Mouse (Mus musculus) ES-CJ7 (cell line): ENCODE data around the gene Olfr373.
A peak's percentile ranks its signal among the peaks of the same experiment; 100 is the strongest.

Experiments
- DNase-seq: peaks from one replicate; pipeline ENCODE4 v3.0.0; 2011; ENCODE audit warnings: low read depth, low spot score

The Olfr373 gene

DNA sequence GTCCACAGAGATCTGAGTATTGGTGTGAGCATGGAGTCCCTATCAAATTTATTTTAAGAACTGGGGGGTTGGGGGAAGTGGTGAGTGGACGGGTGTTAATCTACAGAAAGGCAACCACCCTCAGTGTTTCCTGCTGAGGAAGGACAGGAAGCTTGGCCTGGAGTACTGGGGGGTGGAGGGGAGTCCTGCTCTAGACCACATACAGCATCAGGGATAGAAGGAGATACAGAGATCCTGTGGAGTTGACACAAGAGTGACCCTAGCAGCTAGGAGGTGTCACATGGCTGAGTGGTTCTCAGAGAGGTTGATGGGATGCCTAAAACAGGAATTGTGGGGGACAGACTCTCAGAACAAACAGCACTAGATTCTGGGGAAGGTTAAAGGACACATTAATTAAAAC lies 50.5 kb downstream of the Olfr373 start:
- DNase-seq, result no peak

DNA sequence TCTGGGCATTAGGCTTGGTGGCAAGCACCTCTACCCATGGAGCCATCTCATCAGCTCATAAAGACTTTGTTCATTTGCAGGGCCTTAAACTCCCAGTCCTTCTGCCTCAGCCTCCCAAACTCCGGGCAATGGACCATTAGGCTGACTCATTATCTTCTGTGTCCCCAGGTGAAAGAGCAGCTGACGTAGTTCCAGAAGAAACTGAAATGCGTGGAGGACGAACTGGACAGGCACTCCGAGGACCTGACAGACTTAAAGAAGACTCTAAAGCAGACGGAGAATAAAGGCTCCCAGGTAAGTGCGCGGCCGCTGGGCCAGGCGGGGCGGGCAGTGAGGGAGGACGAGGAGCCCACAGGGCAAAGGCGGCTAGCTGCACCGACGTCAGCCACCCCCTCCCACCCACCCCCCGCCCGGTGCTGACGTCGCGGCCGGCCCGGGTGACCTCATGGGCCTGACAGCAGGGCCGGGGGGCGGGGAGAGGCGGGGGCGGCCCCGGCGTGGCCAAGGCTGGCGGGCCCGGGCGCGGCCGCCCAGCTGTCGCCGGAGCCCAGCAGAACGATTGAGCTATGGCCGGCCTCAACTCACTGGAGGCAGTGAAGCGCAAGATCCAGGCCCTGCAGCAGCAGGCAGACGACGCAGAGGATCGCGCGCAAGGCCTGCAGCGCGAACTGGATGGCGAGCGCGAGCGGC lies 51.9 kb downstream of the Olfr373 start, which contains the start of gene Tpm4:
Gene Tpm4 (plus strand): TSS at position 220 of the 690 bp plus-strand sequence.
- DNase-seq, result peak; percentile 44

DNA sequence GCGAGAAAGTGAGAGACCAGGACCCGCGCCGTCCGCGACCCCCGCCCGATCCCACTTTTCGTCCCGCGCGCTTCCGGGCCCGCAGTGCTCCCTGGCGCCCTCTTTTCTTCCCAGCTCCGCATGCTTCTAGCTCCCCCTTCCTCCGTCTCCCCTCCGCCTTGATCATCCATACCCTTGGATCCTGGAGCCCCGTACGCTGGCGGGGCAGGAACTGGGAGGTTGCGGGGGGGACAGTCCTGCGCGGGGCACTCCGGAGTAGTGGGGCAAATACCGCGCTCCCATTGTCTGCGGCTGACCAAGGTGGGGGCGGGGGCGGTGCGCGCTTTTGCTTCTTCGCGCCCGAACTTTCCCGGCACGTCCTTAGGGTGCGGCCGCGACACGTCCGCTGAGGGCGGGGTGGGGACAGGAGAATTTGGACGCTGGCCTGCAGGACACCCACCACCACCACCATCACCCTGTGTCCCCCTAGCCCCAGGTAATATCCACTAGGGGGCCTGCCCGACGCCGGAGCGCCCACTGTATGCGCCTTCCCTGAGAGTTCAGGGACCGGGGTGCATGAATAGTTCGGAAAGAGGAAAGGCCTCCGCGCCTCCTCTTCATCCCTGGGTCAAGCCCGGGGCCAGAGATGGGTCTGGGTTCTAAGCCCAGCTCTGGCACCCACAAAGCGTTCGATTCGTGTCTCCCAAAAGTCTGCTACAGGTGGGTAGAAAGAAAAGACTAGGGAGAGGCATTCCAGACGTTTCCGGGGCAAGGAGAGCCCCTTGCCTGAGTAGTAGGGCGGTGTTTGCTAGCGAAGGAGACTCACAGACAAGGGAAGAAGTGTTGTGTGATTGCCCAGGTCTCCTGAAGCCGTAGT lies 52.7 kb downstream of the Olfr373 start:
- DNase-seq, result peak; percentile 44

DNA sequence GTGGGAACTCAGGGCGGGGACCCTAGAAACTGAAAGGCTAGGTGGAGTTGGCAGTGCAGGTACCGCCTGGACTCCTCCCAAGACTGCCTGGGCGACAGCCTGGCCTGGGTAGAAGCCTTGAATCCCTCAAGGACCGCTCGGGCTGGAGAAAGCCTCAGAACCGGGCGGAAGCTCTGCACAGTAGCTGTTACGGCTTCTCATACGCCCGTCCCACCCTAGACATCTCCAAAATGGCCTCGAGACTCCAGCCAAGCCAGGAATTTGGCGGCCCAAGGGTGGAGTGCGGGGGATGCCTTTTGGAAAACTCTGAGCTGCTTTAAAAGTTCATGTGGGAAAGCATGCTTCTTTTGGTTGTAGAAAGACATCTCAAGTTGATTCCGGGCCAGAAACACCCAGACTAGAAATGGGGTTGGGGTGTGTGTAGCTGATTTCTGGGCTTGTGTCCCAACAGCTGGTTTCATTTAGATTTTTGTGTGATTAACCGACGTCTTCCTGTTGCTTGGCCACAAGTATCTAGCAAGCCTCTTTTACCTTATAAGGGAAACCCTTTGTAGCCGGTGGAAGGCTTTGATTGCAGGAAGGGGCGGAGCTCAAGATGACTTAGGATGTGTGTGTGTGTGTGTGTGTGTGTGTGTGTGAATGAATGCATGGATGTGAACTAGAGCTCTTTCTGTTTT lies 53.5 kb downstream of the Olfr373 start:
- DNase-seq, result peak; percentile 93

DNA sequence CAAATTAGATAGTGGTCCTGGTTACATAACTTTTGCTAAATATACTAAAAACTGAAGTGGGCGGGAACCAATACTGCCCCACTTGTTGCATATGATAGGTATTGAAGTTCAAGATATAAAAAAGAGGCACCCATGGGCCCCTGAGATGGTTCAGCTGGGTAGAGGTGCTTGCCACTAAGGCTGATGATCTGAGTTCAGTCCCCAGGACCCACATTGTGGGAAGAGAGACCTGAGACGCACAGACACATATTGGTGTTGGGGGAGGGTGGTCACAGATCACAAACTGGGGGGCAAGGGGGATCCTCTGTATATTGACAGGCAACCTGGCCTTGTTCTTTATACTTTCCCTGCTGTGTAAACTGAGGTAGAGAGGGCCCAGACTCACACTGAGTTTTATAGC lies 54.5 kb downstream of the Olfr373 start:
- DNase-seq, result no peak

DNA sequence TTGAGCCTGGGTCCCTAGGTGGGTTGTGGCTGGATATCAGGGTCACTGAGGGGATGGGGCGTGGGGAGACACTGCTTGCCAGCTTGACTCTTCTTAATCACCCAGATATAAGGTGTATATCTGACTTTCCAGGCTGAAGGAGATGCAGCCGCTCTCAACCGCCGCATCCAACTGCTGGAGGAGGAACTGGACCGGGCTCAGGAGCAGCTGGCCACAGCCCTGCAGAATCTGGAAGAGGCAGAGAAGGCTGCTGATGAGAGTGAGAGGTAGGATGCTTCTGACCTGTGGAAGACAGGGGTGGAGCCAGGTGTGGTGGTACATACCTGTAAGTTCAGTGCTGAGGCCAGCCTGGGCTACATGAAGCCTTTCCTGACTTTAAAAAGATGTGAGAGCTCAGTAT lies 55.5 kb downstream of the Olfr373 start:
- no peak for DNase-seq

DNA sequence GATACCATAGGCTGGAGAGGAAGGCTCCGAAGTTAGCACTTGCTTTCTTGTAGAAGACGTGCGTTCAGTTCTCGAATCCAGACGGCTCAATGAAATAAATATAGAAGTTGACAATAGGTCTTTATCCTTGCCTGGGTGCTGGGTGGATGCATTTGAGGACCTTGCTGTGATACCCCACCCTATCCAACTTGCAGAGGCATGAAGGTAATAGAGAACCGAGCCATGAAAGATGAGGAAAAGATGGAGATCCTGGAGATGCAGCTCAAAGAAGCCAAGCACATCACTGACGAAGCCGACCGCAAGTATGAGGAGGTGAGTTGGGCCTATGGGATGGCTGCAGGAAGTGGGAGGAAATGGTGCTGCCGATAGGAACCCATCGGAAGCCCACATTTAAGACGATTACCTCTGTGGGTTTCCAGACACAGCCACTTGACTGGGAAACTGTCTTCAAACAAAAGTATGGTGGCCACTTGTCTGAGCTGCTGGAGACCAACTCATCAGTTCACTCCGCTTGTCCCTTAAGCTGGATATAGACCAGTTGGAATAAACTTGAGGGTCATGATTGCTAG lies 60.4 kb downstream of the Olfr373 start:
- no peak for DNase-seq

DNA sequence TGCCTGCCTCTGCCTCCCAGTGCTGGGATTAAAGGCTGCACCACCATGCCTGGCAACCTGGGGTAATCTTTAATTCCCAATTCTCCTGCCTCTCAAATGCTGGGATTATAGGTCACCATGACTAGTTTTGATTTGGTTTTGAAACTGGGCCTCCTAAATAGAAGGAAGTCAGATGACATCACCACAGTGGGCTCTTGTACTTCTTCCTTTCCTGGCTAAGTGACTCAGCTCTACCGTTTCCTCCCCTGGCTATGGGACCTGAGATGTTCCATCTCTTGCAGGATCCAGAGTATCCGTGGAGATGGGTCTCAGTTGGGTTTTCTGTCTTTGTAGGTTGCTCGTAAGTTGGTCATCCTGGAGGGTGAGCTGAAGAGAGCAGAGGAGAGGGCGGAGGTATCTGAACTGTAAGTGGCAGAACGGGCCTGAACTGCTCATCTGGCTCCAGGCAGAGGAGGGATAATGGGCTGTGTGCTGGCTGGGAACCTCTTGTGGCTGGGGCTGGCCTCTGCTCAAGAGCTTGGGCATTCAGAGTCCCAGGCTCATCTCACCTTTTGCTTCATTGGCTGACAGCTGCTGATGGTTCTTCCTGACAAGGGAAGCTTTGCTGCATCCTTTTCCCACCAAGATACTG lies 61.5 kb downstream of the Olfr373 start:
- no peak for DNase-seq

DNA sequence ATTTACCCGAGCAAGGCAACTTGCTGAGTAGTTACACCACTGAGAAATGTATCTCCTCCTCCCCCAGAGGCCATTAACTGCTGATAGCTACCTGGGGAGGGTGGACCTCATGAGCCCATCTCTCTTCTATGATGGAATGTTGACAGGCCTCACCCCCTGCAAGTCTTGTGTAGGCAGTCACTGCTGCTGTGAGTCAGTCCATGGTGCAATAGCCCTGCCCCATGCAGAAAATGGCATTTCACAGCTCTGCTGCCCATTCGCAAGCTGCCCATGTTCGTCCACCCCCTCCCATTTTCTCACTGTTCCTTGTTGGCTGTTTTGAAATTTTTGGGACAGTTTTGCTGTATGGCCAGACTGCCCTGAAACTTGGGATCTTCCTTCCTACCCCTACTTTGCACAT lies 62.5 kb downstream of the Olfr373 start:
- DNase-seq, result no peak

DNA sequence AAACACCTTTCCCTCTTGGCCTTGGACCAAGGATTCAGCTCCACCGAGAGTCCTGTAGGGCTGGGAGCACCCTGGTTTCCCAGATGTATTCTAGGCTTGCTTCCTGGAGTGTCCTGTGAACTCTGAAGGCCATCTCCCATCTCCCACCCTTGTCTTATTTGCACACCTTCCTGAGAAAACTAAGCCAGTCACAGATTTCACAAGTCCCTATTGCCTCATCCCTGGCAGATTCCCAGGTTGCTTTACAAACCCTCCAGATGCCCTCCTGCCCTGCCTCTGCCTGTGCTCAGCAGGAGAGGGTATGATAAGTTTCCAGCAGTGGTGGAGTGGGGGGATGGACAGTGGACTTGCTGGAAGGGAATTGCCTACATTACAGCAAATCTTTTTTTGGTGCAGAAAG lies 63.1 kb downstream of the Olfr373 start:
- DNase-seq, result no peak

DNA sequence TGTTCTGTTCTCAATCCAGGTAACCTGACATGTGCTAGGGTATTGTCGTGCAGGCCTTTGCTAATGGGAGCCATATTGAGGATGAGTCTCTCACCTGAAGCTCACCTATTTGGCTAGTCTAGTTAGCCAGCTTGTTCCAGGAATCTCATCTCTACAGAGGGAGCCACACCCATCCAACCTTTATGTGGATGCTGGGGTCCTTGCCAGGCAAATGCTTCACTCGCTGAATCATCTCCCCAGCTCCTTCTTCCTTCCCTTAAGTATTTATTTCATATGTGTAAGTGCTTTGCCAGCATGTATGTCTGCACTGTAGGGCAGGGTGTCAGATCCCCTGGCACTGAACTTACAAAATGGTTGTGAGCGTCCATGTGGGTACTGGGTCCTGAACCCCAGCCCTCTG lies 63.6 kb downstream of the Olfr373 start:
- no peak for DNase-seq

DNA sequence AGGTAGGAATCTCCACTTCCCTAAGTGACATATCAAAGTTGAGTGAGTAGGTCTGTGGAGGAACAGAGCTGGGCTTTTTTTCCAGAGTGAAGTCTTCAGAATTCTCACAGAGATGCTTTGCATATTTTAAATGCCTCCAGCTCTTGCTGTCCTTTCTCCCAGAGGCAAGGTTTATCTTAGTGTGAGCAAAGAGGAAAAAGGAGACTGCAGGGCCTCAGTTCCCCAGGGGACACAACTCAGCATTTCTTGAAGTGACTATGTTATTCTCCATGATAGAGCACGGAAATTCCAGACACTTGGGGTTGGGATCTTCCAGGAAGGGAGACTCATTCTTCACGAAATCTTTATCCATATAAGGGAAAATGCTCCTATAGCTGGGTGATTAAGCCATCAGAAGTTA lies 64.3 kb downstream of the Olfr373 start:
- no peak for DNase-seq

DNA sequence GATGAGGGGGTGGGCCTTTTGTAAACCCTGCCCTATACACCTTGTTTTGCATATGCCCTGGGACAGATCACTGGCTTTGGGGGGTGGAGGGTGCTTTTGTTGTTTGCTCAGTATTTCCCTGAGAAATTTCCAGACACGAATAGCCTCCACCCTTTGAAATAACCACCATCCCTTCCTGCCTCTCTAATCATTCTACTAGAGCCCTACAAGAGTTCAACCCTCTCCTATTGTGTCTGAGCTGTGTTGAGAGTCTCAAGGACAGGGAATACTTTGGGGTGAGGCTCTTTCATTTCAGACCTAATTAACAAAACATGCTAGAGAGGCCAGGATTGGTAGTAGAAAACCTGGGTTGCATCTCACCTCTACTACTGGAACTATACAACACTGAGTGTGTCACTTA lies 66.1 kb downstream of the Olfr373 start:
- peak; percentile 45 for DNase-seq

DNA sequence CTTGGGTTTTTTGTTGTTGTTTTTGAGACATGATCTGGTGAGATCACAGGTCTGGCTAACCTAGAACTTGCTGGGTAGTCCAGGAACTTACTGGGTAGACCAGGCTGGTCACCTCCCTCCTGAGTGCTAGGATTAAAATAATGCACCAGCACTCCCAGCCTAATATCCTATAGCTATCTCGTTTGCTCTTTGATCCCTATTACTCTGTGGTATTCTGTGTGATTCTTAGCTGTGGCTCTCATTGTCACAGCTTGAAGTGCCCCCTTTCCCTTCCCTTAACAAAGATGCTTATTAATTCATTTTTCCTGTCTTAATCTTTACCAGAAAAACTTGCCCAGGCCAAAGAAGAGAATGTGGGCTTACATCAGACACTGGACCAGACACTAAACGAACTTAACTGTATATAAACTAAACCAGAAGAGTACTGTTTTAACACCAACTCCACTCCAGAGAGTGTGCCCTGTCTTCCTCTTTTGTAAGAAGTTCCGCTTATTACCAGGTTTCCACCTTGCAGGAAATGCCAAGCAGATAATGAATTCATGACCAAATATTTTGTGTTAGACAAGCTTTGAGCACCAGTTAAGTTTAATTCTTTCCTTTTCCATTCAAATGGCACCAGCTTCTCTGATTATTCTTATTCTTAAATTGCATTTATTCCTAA lies 68.6 kb downstream of the Olfr373 start:
- DNase-seq, result no peak
